8 mouse cellular contexts compared by ENCODE assay signal in the genomic region with DNA sequence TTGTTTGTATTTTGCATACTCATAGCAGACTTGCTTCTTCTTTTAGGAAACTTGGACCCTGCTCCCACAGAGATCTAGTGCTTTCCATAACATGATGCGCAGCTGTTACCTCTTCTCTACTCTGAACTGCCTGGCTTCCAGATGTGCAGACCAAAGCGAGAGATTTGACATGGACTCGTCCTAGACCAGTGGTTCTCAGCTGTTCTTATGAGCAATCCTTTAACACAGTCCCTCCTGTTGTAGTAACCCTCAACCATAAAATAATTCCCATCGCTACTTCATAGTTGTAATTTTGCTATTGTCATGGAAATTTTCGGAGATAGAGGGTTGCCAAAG.
DNase-seq lines count a peak whose midpoint lies in the region; ATAC-seq and TF ChIP-seq lines count a peak whose summit lies in the region.

No protein-coding gene starts in this region.

- no peaks in the 10 kb centered on the region for H3K27me3 ChIP-seq in kidney, postnatal 0 days (ENCODE audit: insufficient read depth, low read length)
- H3K27me3 ChIP-seq in forebrain, embryonic 11.5 days (ENCODE audit: control insufficient read depth, insufficient read depth, low read length): no peaks in the 10 kb centered on the region
- no peaks in the 10 kb centered on the region; the same call in 1 of the 2 replicates for H3K27me3 ChIP-seq in intestine, postnatal 0 days (replicated peaks; ENCODE audit: control insufficient read depth, insufficient read depth, low read length)
- no peaks in the 10 kb centered on the region for H3K27me3 ChIP-seq in neural tube, embryonic 12.5 days (replicated peaks)

- TF ChIP-seq CTCF in kidney, postnatal 0 days (IDR thresholded peaks at IDR 0.05; ENCODE audit: low read depth): no peak
- no peak for TF ChIP-seq CTCF in intestine, postnatal 0 days (IDR thresholded peaks at IDR 0.05; ENCODE audit: low read depth)

- no peak for ATAC-seq in kidney, postnatal 0 days (replicated peaks; ENCODE audit: low FRiP score, low read depth)
- 0 out of 2 replicates have a peak, but pooled peaks have one; percentile 19 for ATAC-seq in forebrain, embryonic 11.5 days (replicated peaks; ENCODE audit: low FRiP score)
- ATAC-seq in intestine, postnatal 0 days: no peak
- 0 out of 2 replicates have a peak, but pooled peaks have one; percentile 18 for ATAC-seq in neural tube, embryonic 12.5 days (ENCODE audit: low FRiP score, low read depth)
- no peak for ATAC-seq in inflammation-experienced regulatory T-cells, adult 6 months
- no peak; the same call in 1 of the 2 replicates for ATAC-seq in megakaryocyte-erythroid progenitor cell, adult 5-6 weeks (replicated peaks; ENCODE audit: low FRiP score, low TSS enrichment, poor library complexity, severe bottlenecking)

- no peaks in the 10 kb centered on the region for H3K36me3 ChIP-seq in kidney, postnatal 0 days (ENCODE audit: insufficient read depth, low read length)
- no peaks in the 10 kb centered on the region for H3K36me3 ChIP-seq in forebrain, embryonic 11.5 days (ENCODE audit: control insufficient read depth, insufficient read depth, low read length)
- no peaks in the 10 kb centered on the region for H3K36me3 ChIP-seq in intestine, postnatal 0 days (ENCODE audit: control insufficient read depth, insufficient read depth)
- H3K36me3 ChIP-seq in neural tube, embryonic 12.5 days: no peaks in the 10 kb centered on the region

- H3K27ac ChIP-seq in kidney, postnatal 0 days: peak overlapping the region; percentile 70
- no peak overlapping the region for H3K27ac ChIP-seq in forebrain, embryonic 11.5 days (ENCODE audit: low read depth, low read length)
- no peak overlapping the region for H3K27ac ChIP-seq in intestine, postnatal 0 days (ENCODE audit: low read depth, low read length)
- 0 out of 2 replicates have a peak overlapping the region, but pooled peaks have one; percentile 55 for H3K27ac ChIP-seq in neural tube, embryonic 12.5 days

- H3K4me2 ChIP-seq in kidney, postnatal 0 days (ENCODE audit: low read length): peak overlapping the region; percentile 79
- H3K4me2 ChIP-seq in forebrain, embryonic 11.5 days (ENCODE audit: low read depth, low read length, severe bottlenecking): peak overlapping the region; percentile 73
- peak overlapping the region; percentile 79 for H3K4me2 ChIP-seq in intestine, postnatal 0 days (replicated peaks; ENCODE audit: low read depth)
- H3K4me2 ChIP-seq in neural tube, embryonic 12.5 days (replicated peaks): peak overlapping the region; percentile 77

- DNase-seq in kidney, postnatal 0 days (ENCODE audit: low spot score): no peak
- no peak for DNase-seq in kidney, postnatal 4 days
- DNase-seq in forebrain, embryonic 11.5 days (ENCODE audit: low spot score): no peak
- DNase-seq in frontal cortex, postnatal 36 days (ENCODE audit: low spot score in 2 of 2): no peak

- H3K9me3 ChIP-seq in kidney, postnatal 0 days (replicated peaks; ENCODE audit: low read length): no peaks in the 10 kb centered on the region
- no peaks in the 10 kb centered on the region for H3K9me3 ChIP-seq in forebrain, embryonic 11.5 days (ENCODE audit: control insufficient read depth, low read length)
- no peaks in the 10 kb centered on the region for H3K9me3 ChIP-seq in intestine, postnatal 0 days (ENCODE audit: control insufficient read depth)
- no peaks in the 10 kb centered on the region for H3K9me3 ChIP-seq in neural tube, embryonic 12.5 days

- H3K4me3 ChIP-seq in kidney, postnatal 0 days (replicated peaks; ENCODE audit: low read depth, low read length): peak overlapping the region; percentile 42
- H3K4me3 ChIP-seq in forebrain, embryonic 11.5 days (ENCODE audit: low read depth, low read length): peak overlapping the region; percentile 41
- H3K4me3 ChIP-seq in intestine, postnatal 0 days (ENCODE audit: low read depth, low read length): peak overlapping the region; percentile 47
- peak overlapping the region; percentile 42 for H3K4me3 ChIP-seq in neural tube, embryonic 12.5 days

- H3K9ac ChIP-seq in kidney, postnatal 0 days (ENCODE audit: low read depth, low read length): peak overlapping the region; percentile 56; the same call in 1 of the 2 replicates
- H3K9ac ChIP-seq in forebrain, embryonic 11.5 days (ENCODE audit: low read length): peak overlapping the region; percentile 59; the same call in 1 of the 2 replicates
- H3K9ac ChIP-seq in intestine, postnatal 0 days (ENCODE audit: low read depth, low read length): no peak overlapping the region
- peak overlapping the region; percentile 59; the same call in 1 of the 2 replicates for H3K9ac ChIP-seq in neural tube, embryonic 12.5 days

- peaks cover 10% of the 10 kb centered on the region; the same call in 1 of the 2 replicates for H3K4me1 ChIP-seq in kidney, postnatal 0 days (replicated peaks; ENCODE audit: insufficient read depth, low read length)
- peaks cover 4% of the 10 kb centered on the region; the same call in 1 of the 2 replicates for H3K4me1 ChIP-seq in forebrain, embryonic 11.5 days (replicated peaks; ENCODE audit: control insufficient read depth, insufficient read depth, low read length)
- no peaks in the 10 kb centered on the region; the same call in 1 of the 2 replicates for H3K4me1 ChIP-seq in intestine, postnatal 0 days (replicated peaks; ENCODE audit: control insufficient read depth, insufficient read depth, low read length)
- H3K4me1 ChIP-seq in neural tube, embryonic 12.5 days: peaks cover 14% of the 10 kb centered on the region

- 56% methylated on average over 5 of the region's 5 CpGs for WGBS in kidney, postnatal 0 days
- WGBS in forebrain, embryonic 11.5 days: 59% methylated on average over 5 of the region's 5 CpGs
- 54% methylated on average over 5 of the region's 5 CpGs for WGBS in intestine, postnatal 0 days
- 38% methylated on average over 5 of the region's 5 CpGs for WGBS in neural tube, embryonic 12.5 days

Comparison
In these comparisons a context has a peak if more than half of its experiments do, and no peak if none do; other contexts are left out.
1. ATAC-seq: peak in forebrain, embryonic 11.5 days (single experiment) and neural tube, embryonic 12.5 days (single experiment); none in kidney, postnatal 0 days (single experiment), intestine, postnatal 0 days (single experiment), inflammation-experienced regulatory T-cells, adult 6 months (single experiment) and megakaryocyte-erythroid progenitor cell, adult 5-6 weeks (single experiment).
2. H3K27ac ChIP-seq: peak in kidney, postnatal 0 days (single experiment) and neural tube, embryonic 12.5 days (single experiment); none in forebrain, embryonic 11.5 days (single experiment) and intestine, postnatal 0 days (single experiment).
3. Peak in every context shown above with its lines, with median percentiles within 50 percentile points of each other: H3K4me2 ChIP-seq and H3K4me3 ChIP-seq.